Mouse (Mus musculus): ENCODE measurements at regions not wholly inside any gene's neighbourhood (a gene's known extent, or its start where the extent isn't known, plus 50 kb on each side); places are given as distances from the start of the nearest gene placed in this dataset.

GRCm38 (mm10) chrX:96876239-96876638 is 163.0 kb downstream of the Gpr165 start:
- DNase-seq (ENCODE audit: low read depth) = no peak

DNA sequence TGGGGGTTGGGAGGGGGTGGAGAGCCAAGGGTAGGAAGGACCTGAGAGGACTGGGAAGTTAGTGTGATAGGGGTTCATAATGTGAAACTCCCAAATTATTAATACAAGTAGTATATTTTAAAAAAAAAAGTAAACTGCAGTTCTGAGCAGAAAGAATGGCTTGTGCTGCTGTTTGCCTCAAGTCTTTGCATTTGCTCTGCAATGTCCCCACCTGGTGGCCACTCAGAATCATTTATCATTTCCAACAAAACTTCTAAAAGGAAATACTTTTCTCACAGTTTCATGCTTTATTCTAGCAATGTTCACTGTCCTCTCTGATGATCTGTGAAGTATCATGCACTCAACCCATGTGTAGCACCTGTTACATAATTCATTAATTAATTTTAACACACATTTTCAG is 165.5 kb downstream of the Gpr165 start:
- DNase-seq (ENCODE audit: low read depth) = no peak

GRCm38 (mm10) chrX:96879154-96879553 is 165.9 kb downstream of the Gpr165 start:
- DNase-seq (ENCODE audit: low read depth) = no peak

DNA sequence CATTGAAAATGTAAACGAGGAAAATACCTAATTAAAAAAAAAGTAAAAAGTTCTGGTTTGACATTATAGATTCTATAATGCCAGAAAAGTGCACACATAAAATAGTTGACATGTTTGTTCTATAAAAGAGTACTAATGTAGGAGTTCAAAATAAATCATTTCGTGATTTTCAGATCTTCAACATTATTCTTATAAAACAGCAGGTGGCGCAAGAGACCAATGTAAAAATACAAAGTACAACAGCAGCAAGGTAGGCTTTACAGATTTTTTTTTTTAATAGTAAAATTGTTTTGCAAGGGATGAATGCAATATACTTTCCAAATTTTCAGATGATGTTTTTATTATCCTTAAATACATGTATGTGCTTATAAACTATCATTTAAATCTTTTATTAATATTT is 171.8 kb upstream of the Pgr15l start:
- DNase-seq (ENCODE audit: low read depth) = peak; percentile 9
